Mouse (Mus musculus): ENCODE results near the gene Dao.
A peak's percentile ranks its signal among the peaks of the same experiment; 100 is the strongest.

The Dao gene

GRCm38 (mm10) chr5:113984025-113984740 is 19.3 kb upstream of the Dao start:
- DNase-seq: no peak

- DNase-seq: no peak
These were observed 17.8 kb upstream of the Dao start for GRCm38 (mm10) chr5:113985737-113986136.

DNA sequence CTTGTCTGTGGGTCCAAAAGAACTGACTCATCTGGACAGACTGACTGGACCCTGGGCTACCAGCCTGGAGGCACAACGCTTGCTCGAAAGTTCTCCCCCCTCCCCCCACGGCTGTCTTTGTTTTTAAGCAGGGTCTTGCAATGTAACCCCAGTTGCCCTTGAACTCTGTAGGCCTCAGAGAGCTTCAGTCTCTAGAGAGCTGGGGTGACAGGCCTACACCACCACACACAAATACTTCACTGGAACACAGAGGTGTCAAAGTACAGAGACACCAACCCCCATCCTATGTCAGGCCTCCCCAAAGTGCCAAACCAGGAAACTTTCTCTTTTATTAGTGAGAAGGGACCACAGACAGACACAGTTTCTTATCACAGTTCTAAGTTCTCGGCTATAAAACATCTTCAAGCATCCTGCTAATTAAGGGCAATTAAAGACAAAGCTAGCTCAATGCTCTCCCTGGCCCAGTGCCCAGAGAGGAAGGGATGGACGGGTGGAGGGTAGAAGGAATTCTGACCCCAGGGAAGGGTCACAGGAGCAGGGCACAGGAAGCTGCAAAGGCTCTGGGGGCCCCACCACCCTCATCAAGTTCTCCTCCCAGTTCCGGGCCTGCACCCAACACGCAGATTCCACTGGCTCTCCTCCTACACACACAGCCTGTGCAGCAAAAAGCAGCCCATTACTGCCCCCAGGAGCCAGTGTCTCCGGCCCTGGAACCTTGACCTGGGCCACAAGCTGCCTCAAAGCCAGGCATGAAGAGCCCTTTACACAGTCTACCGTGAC is 17.1 kb upstream of the Dao start:
- peak; percentile 62 for DNase-seq

GRCm38 (mm10) chr5:113989437-113990024 is 14.0 kb upstream of the Dao start:
- DNase-seq: no peak

DNA sequence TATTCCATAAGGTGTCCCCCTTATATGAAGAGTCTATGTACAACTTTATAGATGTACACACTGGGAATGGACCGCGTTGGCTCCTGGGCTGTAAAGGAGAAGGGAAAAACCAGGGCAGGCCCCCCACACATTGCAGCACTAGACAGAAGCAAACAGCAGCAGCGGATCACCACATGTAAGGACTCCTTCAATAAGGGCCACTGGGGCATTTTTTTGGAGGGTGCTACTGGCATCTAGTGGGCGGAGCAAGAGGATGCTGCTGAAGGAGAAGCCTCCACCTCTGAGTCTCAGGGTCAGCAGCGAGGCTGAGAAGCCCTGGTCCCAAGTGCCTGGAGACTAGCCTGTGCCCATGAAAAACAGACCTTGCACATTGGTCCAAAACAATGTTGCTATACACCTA is 12.9 kb upstream of the Dao start:
- DNase-seq: no peak

GRCm38 (mm10) chr5:113991141-113991540 is 12.4 kb upstream of the Dao start:
- DNase-seq: no peak

DNA sequence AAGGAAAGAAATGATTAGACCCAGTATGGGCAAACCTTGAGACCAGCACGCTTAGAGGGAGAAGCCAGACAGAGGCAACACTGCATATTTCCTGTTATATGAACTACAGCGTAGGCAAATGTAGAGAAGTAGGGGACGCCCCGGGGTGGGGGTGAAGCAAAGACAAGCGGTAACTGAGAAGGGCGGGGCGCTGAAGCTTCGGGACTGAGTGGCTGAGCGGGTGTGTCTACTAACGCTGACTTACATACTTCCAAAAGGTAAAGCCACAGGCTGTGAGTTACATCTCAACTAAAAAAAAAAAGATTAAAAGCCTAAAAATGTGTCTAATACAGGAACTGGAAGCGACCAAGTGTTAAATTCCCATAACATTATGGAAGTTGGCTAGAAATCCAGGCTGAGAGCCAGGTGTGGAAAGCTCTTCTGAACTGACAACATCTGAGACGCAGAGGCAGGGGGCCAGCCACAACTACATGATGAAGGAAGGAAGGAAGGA is 11.1 kb upstream of the Dao start:
- DNase-seq: peak; percentile 77

- peak; percentile 47 for DNase-seq
These were observed 10.4 kb upstream of the Dao start for GRCm38 (mm10) chr5:113993031-113993486.

- DNase-seq: peak; percentile 91
These were observed 9.7 kb upstream of the Dao start, which contains the start of gene Ssh1 for GRCm38 (mm10) chr5:113993487-113994465. Gene Ssh1, minus strand, starts transcription at chr5:113993894.

DNA sequence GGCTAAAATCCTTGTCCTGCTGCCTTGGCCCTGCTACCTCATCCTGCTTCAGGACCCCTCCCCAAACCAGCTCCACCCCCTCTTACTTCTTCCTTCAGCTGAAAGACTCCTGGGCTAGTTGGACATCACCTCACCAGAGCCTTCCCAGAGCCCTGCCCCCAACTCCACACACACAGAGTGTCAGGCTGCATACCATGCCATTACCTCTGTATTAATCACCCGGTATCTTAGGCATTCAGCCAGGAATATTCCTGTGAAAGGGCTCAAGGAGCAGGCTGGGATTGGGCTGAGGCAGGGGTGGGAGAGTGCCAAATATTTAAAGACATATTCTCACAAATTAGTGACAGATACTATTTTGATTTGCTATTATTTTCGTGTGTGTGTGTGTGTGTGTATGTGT is 7.0 kb upstream of the Dao start:
- DNase-seq: no peak

DNA sequence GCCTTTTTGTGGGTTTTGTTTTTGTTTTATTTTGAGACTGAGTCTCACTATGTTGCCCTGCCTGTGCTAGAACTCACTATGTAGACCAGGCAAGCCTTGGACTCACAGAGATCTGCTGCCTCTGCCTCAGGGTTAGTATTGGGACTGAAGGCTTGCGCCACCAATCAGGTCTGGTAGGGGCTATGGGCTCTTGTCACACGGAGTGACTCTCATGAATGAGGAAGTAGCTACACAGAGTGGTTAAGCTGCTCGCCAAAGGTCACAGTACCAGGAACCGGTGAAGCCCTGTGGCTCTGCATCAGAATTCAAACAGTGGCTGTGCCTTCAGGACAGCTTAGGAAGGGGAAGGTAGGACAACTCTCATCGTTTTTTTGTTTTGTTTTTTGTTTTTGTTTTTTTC is 4.1 kb upstream of the Dao start:
- no peak for DNase-seq

DNA sequence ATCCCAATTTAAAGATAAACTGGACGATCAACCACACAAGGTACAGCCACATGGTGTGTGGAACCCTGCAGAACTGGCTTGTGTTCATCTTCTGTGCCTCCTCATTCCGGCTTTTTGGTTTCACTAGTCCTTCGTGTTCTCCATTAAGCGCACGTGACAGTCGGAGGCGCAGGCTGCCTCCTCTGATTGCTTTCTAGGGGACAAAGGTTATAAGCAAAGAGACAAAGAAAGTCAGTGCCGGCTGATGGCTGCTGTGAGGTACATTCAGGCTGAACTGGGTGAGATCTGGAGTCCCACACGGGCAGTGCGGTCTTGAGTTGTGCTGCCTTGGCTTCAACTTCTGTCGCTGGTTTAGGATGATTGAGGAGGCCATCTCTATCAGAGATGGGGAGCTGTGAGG is 1.1 kb downstream of the Dao start:
- DNase-seq: no peak

DNA sequence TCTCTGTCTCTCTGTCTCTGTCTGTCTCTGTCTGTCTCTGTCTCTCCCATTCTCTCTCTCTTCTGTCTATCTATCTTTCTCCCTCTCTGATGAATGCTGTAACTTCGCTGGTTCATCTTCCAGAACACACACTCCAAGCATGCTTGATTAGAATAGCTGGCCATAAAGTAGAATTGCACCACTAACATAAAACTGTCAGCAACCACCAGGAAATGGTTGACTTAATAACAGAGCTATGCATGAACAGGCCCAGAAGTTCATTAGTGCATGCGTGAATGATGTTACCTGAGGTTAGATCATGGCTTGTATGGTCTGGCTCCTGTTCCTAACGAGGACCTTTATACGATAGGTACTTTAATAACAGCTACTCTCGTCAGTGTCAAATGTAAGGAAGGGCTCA is 1.6 kb downstream of the Dao start:
- no peak for DNase-seq

DNA sequence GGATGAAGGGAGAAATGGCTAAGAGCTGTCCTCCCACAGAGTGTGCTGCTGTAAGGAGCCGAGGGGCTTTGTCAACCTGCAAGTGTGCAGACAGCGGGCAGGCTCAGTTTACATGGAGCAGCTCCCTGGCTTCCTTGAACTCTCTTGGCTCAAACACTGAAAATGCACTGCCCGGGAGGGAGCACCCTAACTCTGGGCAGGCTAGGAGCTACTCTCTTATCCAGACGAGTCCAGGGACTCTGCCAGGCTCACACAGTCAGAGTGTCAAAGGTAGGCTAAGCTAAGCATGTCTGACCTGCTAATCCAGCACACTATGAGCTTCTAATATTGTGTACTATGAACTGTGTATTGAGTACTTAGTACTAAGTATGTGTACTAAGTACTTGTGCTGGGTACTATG is 3.5 kb downstream of the Dao start:
- no peak for DNase-seq

DNA sequence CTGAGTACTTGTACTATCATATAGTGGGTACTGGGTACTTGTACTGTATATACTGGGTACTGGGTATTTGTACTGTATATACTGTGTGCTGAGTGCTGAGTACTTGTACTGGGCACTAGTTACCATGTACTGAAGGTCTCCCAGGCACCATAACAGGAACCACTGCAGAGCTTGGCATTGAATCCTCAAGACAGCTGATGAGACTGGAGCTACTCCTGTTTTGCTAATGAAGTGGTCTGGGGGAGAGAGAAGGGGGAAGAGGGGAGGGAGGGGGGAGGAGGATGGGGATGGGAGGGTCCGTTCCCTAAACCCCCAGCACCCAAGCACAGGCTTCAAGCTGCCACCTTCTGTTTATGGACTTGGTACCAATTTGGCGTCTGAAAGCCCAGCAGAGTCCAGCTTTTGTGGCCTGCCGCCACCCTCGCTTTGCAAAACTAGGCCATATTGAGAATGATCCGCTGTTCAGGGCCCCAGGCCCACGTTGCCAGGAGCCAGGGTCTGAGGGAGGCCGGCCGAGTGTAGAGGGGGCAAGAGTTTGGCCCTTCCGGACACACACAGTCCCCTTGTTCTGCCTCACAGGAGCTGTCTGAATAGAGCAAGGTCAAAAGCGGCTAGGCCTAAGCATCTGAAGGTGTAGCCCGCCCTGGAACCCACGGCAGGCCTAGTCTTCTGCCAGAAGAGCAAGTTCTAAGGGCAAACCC is 4.4 kb downstream of the Dao start:
- DNase-seq: no peak

DNA sequence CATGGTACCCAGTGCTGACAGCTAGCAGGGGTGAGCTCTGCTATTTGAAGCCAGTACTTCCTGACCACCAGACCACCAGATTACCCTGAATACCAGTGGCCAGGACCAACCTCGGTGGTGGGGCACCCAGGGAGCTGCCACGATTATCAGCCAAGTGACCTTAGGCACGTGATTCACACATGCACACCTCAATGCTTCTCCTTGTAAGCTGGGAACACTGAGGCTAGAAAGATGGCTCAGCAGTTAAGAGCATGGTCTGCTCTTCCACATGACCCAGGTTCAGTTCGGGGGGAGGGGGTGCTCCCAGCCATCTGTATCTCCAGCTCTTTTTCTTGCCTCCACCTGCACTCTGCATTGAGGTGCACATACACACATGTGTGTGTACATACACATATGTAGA is 5.5 kb downstream of the Dao start:
- DNase-seq: no peak

DNA sequence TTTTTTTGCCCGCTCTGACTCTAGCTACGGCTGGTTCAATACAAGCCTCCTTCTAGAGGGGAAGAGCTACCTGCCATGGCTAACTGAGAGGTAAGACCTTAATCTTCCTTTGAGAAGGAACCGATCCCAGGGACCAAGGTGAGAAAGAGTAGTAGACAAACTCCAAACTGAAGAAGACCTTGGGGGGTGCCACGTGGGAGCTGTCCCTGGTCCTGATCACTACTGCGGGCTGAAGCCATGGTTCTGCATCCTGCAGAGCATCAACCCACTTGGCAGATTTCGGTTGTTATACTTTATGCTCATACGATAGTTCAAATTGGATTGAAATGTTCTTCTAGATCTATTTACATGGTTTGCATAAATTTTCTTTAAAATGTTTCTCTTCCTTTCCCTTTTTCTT is 11.6 kb downstream of the Dao start:
- DNase-seq: peak; percentile 24

GRCm38 (mm10) chr5:114024390-114024789 is 20.9 kb downstream of the Dao start:
- no peak for DNase-seq

DNA sequence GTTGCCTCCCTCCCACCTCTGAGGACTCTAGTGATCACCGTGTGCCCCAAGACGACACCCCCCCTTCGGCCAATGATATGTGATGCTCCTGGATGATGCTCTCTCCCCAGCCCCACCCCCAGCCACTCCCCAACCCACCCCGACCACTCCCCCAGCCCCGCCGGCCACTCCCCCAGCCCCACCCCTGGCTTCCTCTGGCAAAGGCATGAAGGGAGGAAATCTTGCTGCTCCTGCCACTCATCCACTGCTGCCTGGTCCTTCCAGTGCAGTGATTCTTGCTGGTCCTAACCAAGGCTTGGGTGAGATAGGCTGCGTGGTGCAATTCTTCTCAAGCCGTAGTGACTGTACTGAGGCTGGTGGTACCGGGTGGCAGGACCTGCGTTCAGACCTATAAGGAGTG is 21.4 kb downstream of the Dao start:
- no peak for DNase-seq

DNA sequence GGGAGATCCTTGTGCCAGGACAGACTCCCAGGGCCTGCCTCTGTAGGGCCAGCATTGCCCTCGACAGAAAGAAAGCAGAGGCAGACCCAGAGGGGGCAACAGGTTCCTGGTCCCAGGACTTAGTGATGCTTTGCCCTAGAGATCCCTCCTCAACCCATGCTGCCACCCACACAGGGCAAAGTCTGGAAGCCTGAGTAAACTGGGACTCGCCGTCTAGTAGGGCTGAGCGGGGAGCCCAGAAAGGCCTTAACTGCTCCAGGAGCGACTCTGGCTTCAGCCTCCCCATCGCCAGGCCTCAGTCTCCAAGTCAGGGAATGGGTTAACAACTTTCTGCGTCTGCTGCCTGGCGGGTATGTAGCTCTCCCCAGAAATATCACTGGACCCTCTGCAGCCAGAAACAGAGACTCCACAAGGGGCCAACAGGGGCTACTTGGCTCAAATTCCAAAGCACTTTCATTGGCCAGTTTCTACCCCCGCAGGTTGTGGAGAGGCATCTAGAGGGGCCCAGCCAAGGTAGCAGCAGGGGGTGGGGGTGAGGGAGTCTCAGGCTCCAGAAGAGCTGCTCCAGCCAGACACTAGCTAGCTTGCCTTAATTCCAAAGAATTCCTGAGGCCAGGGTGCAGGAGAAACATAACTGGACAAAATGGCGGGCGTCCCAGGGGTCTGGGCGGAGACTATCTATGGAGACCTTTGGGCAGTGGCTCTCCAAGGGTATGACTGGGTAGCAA is 23.9 kb downstream of the Dao start:
- no peak for DNase-seq

DNA sequence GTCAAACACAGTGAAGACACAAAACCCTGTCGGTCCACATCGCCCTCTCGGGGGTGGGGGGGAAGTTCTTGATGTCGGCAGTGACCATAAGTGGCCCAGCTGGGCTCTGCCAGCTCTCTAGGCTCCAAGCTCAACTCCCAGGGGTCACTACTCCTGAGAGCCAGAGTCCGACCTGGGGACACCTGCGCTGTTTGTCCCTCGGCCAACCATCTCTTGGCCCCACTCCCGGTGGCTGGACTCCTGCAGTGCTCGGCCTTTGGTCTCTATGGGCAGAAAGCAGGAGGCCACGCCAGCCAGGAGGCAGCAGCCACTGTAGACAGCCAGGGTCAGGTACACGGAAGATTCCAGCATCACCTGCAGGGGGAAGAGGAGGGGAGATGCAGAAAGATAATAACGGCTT is 24.6 kb downstream of the Dao start:
- no peak for DNase-seq

All from lung, postnatal 14 days (tissue).